Mouse (Mus musculus) left cerebral cortex, adult 18-20 months (tissue): ENCODE results near the gene Magi2. TPM values are rescaled to one million over a fixed set of nuclear protein-coding genes. Genes with fewer than 3 reads are reported as not detected.

Experiments
- DNase-seq, 2 experiments: peaks; one replicate each; pipeline ENCODE4 v3.0.0; 2021 to 2022; ENCODE audit warnings: low spot score in 2 of 2, mixed read lengths in 1 of 2
- total RNA-seq, 2 experiments: library from RNA; stranded (reverse); gene quantifications; 2 replicates each; pipeline ENCODE4 v1.2.3; 2021

Gene Magi2
- total RNA-seq, 2 experiments from 2014 or later: 125 to 134 TPM

DNA sequence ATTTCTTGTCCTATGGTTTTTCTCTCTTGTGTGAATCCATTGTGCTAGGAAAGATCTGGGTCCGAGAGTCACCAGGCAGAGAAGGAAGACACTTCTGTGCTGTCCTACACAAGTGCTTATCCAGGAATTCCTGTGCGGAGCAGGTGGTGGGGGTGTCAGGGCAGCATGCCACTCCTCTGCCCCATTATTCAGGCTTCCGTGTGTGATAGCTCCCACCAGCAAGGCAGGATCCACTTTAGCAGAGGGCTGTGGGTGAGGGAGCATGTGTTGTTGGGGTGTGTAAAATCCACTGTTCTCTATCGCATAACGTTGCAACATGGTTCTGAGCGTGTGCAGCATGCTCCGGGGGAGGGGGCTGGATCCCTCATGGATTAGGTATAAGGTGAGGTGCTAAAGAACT is 682.8 kb downstream of the Magi2 start:
- DNase-seq: peak; percentile 20 to 47

DNA sequence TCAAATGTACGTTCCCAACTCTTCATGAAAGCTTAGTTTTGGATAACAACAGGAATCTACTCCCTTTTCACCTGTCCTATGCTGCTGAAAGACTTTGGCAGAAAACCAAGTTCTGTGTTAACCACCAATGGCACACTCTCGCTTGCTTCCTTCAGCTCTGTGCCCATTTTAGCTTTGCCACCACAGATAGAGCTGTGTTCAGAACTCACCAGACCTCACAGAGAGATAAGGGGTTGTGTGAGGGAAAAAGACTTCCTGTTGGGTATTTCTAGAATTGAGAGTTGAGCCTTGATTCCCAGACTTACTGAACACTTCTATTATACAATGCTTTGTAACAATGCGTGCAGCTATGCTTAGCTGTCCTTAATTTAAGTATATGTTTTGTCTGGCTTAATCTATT is 705.3 kb downstream of the Magi2 start:
- no peak for DNase-seq

DNA sequence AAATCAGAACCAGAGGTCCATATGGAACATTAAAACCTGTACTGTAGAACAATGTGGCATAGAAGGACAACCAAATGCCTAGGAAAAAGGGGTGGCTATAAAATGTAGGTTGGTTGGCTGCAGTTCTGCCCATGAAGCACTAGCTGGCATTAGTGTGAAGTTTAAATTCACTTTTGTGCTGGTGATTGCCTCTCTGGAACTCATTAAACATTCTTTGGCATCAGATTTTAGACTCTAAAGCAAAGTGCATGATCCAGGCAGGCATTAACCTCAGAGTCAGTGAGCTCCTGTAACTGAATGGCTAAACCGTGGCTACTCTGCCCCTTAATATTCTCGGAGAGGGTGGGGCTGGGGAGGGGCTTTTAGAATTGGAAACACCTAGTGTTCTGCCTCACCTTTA is 706.4 kb downstream of the Magi2 start:
- DNase-seq: no peak

DNA sequence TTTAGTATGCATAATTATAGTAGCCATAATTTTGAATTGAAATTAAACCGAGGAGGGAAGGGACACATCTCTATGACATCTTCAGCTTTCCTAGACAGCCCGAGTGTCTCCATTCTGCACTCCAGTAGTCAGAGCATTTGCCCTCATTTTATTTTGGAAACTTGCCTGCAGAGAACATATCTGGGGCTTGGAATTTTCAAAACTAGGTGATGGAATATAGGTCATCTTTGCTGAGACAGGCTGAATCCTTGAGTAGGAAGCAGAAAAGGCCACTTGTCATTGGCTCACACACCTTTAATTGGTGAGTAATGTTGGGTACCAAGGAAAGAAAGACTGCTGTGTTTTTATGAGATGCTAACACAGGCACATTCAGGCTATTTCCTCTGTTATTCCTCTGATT is 724.3 kb downstream of the Magi2 start:
- no peak for DNase-seq

DNA sequence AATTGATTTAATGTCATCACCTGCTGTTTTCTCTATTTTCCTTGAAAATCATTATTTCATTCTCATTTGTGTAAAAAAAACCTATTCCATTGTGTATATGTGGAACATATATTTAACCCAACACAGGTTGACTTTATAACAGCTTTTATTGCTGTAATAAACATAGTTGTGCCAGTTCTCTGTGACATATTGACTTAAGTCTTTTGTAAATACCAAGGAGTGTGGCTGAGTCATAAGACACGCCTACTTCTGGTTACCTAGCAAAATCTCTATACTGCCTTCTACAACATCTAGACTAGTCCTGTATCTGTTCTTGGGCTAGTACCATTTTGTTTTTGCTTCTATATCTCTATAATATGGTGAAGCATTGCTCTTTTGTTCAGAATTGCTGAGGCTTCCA is 737.3 kb downstream of the Magi2 start:
- DNase-seq: no peak

DNA sequence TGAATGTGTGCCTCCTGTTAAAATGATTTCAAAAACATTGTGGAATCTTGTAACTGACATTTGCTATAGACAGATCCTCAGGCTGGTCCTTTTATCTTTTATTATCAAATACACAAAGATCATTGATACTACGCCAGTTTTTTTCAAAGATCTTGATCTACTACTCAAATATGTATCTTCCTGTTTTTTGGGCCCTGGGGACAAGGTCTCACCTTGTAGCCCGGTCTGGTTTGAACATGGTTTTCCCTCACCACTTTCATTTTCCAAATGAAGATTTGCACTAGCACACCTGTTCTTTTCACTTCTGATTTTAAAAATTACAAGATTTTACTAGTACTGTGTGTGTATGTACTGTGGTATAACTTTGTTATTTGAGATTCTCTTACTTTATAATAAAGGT is 745.9 kb downstream of the Magi2 start:
- no peak for DNase-seq

DNA sequence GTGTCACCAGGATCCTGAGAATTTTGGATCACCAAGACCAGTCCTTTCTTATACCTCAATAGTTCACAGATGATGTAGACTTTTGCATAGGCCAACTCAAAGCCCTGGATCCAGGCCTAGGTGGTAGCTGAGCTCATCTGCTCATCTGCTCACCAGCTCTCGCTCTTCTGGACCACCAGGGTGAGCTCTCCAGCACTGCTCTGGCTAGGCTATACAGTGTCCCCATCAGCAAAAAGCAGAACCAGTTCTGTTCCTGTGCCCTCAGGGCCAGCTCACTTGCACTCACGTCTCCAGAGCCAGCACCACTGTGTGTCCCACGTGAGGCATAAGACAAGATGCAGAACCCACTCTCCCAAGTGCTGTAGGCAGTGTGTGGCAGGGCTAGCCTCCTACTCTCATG is 747.0 kb downstream of the Magi2 start:
- no peak for DNase-seq

DNA sequence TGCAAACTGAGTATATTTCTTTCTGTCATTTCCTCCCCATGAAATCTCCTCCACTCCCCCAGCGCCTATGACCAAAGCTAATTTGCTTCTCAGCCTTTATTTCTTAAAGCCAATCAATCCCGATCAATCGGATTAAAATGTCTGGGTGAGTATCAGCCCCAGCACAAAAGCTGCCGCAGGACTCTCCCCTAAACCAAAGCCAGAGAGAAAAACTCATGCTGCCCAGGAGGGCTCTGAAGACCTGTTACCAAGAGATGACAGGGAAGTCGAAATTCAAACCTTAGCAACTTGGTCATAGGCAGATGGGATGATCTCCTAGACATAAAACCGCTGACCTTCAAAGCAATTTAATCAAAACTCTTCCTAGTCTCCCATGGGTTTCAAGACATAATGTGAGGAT is 754.7 kb downstream of the Magi2 start:
- no peak for DNase-seq

DNA sequence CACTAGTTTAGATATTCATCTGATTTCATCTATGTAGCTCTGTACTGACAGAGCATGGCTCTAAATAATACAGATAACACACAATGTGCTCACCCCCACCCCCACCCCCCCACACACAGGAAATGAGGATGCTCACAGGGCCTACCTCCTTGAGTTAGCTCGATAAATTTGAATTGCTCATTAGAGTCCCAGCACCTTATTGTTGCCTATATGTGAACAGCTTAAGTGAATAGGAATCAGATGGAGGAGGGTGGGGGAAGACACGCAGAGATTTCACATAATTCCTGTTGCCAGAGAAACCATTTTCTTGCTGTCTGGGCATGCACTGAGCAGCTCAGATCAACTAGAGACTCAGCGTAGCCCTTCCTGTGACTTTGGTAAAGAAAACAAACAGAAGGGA is 755.2 kb downstream of the Magi2 start:
- no peak for DNase-seq

DNA sequence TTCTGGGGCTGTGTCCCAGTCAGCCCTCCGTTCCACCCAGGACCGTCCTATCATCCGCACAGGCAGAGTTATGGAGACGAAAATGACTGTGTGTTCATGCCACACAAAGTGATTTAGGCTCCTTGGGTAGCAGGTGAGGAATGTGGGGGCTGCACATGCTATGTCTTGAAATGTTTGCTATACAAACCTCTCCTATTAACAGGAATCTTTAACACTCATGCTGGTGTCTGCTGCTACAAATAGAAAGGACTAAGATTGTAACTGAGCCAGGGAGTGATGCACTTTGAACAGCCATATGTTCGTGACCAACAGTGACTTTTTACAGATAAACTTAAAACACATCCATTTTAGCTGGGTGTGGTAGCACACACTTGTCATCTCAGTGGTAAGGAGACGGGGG is 772.6 kb downstream of the Magi2 start:
- no peak for DNase-seq

DNA sequence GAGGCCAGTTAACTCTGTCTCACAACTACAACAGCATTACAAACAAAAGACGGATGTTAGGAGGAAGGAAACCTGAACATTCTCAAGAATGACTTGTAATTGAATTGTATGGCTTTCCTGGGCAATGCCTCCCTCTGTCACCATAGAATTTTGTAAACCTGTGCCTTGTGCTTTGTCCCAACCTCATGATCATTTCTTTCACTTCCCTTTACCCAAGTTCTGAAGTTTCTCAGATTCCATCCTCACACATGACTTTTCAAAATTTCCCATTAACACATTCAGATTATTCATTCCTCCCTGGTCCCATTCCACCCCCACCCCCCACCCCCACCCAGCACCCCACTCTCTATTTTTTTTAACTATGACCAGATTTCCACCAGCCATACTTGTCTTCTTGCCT is 773.1 kb downstream of the Magi2 start:
- DNase-seq: no peak

DNA sequence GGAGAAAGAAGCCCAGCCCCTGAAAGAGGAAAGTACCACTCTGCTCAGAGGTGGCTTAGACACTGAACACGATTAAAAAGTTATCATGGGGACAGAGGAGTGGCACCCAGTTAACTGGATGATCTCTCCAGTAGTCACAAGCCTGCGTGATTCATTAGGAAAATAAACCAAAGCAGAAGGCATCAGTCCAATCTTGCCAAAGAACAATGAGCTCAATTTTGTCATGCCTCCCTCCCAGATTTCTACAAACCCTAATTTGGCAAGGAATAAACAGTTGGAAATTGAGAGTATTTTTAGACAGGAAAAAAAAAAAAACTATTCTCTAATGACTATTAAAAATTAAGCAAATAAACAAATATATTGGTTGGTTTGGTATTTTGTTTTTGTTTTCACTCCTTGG is 779.8 kb downstream of the Magi2 start:
- DNase-seq: no peak

DNA sequence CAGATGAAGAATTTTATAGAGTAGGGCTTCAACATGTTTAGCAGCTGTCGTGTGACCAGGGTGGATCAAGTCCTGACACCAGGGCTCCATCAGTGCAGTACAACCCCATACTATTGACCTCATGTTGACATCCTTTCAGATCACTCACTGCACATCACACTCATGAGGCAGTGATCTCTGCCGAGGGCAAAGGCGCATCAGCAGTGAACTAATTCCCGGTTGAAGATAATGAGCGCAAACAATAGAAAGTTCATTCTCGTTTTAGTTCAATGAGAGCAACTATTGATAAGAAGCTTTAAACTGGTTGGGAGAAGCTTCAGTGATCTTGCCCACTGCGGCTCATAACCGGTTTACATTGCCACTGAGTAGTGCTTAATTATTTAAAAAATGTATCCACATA is 780.4 kb downstream of the Magi2 start:
- DNase-seq: no peak

DNA sequence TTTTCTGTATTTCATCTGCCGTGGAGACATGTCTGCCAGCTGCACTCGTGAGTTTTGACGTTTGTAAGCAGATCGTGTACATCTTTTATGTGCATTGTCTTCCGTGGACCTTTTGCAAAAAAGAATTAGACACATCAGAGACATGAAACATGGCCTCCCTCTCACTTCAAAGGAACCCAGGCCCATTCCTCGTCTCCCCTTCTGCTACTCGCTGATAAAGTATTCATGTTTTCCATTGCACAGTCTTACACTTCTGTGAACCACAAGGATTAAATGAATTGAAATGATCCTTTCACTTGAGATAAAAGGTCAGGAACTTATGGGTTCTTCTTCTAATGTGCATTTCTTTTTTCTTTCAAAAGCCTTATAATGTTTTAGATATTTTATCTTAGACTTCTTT is 783.4 kb downstream of the Magi2 start:
- no peak for DNase-seq

DNA sequence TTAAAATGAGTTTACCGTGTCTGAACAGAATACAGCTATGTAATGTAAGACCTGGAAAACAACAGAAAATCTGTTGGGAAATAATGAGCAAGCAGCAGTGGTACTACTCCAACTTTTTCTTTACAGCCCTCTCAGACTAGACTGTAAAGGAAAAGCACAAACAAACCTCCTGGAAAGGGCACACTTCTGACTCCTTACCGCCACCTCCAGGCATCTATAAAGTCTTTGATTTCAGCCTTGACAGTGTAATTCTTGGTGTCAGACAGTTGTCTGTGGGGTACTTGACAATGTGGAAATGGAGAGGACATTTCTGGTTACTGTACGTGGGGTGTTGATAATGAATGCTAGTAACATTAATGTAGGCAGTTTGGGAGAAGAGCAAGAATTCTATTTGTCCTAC is 791.2 kb downstream of the Magi2 start:
- no peak for DNase-seq

DNA sequence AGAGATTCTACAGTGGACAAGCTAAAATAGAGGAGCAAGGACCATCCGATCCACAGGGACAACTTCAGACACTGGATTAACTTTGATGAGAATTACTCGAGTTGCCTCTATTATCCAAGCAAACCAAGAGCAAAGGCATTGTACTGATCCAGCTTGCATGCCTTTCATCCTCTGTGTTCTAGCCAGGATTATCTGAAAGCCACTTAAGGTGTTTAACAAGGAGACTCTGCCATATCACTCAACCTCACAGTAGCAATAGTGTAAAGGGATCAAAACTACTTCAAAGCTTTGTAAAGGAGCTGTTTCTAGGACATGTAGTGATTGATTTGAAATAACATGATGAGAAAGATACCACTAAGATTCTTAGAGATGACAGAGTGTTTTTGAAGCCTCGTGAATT is 819.8 kb downstream of the Magi2 start:
- DNase-seq: no peak

DNA sequence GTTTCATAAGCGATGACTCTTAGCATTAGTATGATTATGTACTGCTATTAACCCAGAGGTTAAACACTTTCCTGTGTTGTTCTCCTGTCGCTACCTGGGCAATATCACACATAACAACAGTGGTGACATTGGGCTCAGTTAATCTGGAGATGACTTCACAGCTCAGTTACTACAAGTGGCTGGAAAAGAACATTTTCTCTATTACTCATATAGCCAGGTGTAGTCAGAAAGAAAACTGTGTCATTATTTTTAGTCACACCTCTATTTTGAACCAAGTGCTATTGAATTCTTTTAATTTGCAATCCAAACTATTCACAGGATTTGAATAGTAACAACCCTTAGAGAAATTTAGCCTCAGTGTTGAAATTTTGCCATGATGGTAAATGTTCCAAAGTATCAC is 821.5 kb downstream of the Magi2 start:
- DNase-seq: no peak

DNA sequence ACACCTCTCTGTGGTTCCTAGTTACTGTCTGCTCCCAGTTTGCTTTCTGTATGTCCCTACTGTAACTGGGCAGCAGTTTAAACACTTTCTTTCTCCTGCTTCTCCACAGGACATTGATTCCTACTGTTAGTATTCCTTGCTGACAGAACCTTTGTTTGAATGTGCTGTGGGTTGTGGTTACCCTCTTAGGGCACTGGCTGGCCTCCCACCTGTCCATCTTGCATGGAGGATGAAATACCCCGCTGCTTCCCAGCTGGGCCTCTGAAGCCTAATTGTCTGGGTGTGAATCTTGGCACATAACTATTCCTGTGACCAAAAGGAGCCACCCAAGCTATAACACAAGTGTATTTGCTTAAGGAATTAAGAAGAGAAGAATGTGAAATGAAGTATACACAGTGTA is 823.4 kb downstream of the Magi2 start:
- DNase-seq: no peak

DNA sequence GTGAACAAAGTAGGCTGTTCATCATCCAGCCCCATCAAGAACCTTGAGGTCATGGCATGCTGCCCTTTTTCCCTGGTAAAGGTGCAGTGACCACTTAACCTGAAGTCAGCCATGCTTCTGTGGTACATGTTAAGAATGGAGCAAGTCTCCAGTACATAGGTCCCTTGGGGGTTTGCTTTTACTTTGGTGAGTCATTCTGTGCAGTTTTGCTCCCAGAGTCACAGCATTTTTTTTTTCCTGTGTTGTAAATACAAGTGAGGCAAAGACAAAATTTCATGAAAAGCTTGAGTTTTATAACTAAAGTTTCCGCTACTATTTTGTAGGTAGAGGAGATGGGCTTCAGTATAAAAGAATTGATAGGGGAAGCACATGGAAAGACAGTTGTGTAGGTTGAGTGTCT is 828.2 kb downstream of the Magi2 start:
- DNase-seq: no peak

DNA sequence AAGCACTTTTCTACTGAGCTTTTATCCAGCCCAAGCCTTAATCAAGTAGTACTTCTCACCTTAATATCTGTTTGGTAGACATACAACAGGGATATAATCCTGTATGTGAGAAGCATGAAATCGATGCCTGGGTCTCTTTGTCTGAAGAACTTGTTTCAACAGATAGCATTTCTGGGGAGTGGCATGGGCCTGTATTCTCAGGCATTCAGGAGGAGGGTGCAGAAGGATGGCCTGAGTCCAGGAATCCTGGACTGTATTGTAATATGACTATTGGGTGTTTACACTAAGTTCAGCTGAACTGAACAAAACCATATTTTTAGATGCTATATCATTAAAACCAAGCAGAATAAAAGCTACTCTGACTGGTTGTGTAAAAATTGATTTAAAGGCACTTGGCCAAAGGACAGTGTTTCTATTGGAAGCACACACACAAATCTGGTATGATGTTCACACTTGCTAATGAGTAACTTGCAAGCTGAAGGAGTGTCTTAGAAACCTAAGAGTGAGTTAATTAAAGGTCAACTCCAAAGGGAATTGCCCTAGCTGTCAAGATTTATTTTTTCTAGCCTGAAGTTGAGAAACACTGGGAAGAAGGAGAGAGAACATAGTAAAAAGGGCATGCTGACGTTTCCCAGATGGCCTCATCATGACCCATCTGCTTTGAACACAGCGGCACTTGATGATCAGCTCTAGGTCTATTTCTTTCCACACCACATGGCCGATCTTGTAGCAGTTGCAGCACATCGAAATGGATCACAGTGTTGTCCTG is 829.4 kb downstream of the Magi2 start:
- DNase-seq: no peak

DNA sequence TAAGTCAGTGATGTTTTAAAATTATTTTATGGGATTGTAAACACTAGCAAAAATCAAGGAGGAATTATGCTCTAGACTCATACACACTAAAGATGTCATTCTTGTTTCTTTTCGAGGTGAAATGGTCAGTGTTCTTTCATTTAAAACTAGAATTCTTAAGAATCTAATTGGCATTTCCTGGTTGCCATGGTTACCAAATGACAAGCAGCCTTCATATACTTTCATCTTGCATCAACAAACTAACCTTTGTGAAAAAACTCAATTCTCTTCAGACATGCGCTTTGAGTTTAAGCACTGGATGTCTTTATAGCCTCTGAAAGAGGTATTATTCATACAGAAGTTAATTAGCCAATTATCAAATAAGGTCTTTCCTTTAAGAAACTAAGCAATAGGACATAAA is 830.0 kb downstream of the Magi2 start:
- no peak for DNase-seq

DNA sequence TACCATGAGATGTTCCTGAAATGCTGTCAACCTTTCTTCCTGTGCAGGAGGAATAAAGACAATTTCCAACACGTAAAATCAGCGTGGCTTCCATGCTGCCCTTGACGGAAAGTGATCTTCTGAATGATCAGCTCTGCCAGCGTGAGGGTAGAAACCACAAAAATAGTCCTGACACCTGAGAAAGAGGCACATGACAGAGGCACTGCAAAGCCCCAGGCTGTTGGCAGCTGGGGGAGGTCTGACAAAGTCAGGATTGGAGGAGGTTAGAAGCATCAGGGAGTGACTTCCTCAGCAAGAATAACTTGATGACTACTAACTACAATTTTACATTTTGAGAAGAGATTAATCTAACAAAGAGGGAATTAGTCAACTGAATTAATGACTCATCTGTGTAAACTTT is 835.2 kb downstream of the Magi2 start:
- no peak for DNase-seq

DNA sequence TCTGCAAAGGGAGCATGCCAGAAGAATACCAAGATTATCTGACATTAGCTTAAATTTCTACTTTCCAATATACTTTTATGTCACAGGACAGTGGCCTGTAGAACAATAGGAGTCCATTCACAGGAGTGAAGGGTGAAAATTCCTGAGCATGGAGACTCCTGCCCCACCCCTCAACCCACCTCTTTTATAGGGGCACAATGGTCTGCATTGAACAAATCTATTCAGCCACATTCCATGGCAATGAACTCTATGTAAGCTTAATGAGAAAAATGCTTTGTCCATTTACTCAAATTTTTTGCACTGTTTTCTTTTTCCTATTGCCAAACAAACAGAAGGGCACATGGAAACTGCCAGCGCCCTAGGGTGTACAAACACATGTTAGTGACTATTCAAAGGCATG is 838.2 kb downstream of the Magi2 start:
- DNase-seq: no peak

DNA sequence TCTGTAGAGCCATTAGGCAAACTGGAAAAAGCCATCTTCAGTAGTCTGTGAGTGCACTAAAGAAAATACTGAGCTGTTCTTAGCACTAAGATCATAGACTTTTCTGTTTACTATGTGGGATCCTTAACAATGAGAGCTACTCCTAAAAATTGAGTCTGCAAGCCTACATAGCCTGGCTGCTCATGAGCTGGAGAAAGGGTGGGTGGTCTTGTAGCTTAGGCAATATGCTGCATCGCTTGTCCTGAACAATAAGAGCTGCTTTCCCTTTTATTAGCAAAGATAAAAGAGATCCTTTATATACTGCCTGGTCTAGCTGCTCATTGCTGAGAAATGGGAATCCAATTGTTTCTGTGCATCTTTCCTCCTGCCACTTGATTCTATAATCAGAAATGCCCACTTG is 841.7 kb downstream of the Magi2 start:
- no peak for DNase-seq
